Mouse (Mus musculus): Measurements from ENCODE around the gene Sin3a.

DNA sequence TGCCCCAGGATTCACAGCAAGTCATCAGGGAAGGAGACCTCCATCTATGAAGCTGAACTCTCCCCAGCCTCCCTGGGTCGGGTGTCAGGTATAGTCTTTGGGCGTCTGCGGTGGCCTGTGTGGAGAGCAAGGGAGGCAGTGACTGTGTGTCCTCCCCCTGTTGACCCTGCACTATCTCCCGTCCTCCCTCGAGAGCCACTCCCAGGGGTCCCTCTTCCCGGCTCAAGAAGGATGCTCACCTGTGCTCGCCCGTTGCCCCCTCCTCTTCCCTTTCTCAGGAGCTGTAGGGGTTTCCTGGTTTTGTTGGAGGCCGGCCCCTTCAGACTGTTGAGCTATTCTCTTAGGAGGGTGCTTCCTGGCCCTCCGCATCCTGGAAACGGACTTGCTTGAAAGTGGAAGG is 71.4 kb downstream of the Sin3a start:
- TF ChIP-seq CTCF (IDR thresholded peaks at IDR 0.05; ENCODE audit: low read depth) (no peak), EP300 (IDR thresholded peaks at IDR 0.05; ENCODE audit: low read depth) (no peak)
